36 mouse cellular contexts compared by ENCODE assay signal in genomic region chr2:120960261-120960660, GRCm38 (mm10).
"Had no signal": no experiment of that assay in that cellular context is flagged by ENCODE, and none has a peak within 500 bp of the region (broad histone marks: within the 10 kb centered on the region; RNA-seq: fewer than 3 reads in every experiment).

No protein-coding gene starts in this region.

- H3K27ac ChIP-seq: heart, adult 2 months; heart, embryonic 10.5 days; heart, embryonic 13.5 days; heart, embryonic 15.5 days; hindbrain, embryonic 10.5 days; hindbrain, embryonic 12.5 days; hindbrain, embryonic 13.5 days; hindbrain, embryonic 14.5 days; hindbrain, embryonic 15.5 days; hindbrain, postnatal 0 days; intestine, embryonic 15.5 days; kidney, embryonic 15.5 days; kidney, postnatal 0 days; layer of hippocampus, adult 2 months had no signal

- H3K4me2 ChIP-seq: heart, embryonic 11.5 days; heart, embryonic 12.5 days; heart, embryonic 13.5 days; heart, embryonic 15.5 days; hindbrain, embryonic 12.5 days; hindbrain, embryonic 13.5 days; hindbrain, embryonic 14.5 days; hindbrain, embryonic 15.5 days; intestine, embryonic 15.5 days; kidney, embryonic 15.5 days had no signal

- H3K4me1 ChIP-seq: heart, embryonic 10.5 days; heart, embryonic 13.5 days; heart, embryonic 15.5 days; hindbrain, embryonic 10.5 days; hindbrain, embryonic 12.5 days; hindbrain, embryonic 13.5 days; hindbrain, embryonic 15.5 days; intestine, embryonic 15.5 days; kidney, embryonic 15.5 days had no signal

- ATAC-seq: hindbrain, embryonic 16.5 days; hindbrain, postnatal 0 days; inflammation-experienced regulatory T-cells, adult 6 months; intestine, embryonic 15.5 days; intestine, embryonic 16.5 days; intestine, postnatal 0 days had no signal

- H3K4me3 ChIP-seq: heart, adult 2 months; heart, embryonic 10.5 days; heart, embryonic 12.5 days; heart, embryonic 13.5 days; heart, embryonic 15.5 days; hindbrain, embryonic 10.5 days; hindbrain, embryonic 12.5 days; hindbrain, embryonic 13.5 days; hindbrain, embryonic 15.5 days; intestine, embryonic 15.5 days; kidney, embryonic 15.5 days; layer of hippocampus, adult 2 months had no signal

- H3K9me3 ChIP-seq: heart, embryonic 10.5 days; heart, embryonic 12.5 days; heart, embryonic 13.5 days; heart, embryonic 15.5 days; hindbrain, embryonic 10.5 days; hindbrain, embryonic 12.5 days; hindbrain, embryonic 13.5 days; hindbrain, embryonic 15.5 days; intestine, embryonic 15.5 days; kidney, embryonic 15.5 days had no signal

- H3K36me3 ChIP-seq: intestine, embryonic 15.5 days had no signal

- H3K27me3 ChIP-seq: heart, embryonic 12.5 days; heart, embryonic 13.5 days; heart, embryonic 15.5 days; hindbrain, embryonic 12.5 days; hindbrain, embryonic 13.5 days; hindbrain, embryonic 15.5 days; intestine, embryonic 15.5 days; kidney, embryonic 15.5 days had no signal

- DNase-seq: heart, adult 18-20 months; heart, adult 2 months; heart, postnatal 10 days; heart, postnatal 14 days; heart, postnatal 36 days; heart, postnatal 4 days; kidney, adult 11 months; kidney, adult 18-20 months; kidney, adult 2 months; kidney, adult 8-10 months; kidney, adult 9 months; kidney, postnatal 10 days; kidney, postnatal 14 days; kidney, postnatal 25 days; kidney, postnatal 36 days; kidney, postnatal 4 days; layer of hippocampus, adult 9-11 months had no signal

- H3K9ac ChIP-seq: heart, embryonic 12.5 days; heart, embryonic 13.5 days; heart, embryonic 15.5 days; hindbrain, embryonic 12.5 days; hindbrain, embryonic 13.5 days; hindbrain, embryonic 14.5 days; hindbrain, embryonic 15.5 days; intestine, embryonic 15.5 days; kidney, embryonic 15.5 days had no signal
